Mouse (Mus musculus): ENCODE measurements around the gene Timp3.

Gene Timp3

GRCm38 (mm10) chr10:86389357-86389756, 89.2 kb downstream of the Timp3 start:
- no peak for DNase-seq

- DNase-seq: no peak
Measured at GRCm38 (mm10) chr10:86389913-86390312, 89.7 kb downstream of the Timp3 start.

GRCm38 (mm10) chr10:86392399-86392798, 92.2 kb downstream of the Timp3 start:
- no peak for DNase-seq

GRCm38 (mm10) chr10:86397577-86398346, 97.6 kb downstream of the Timp3 start:
- no peak for DNase-seq

GRCm38 (mm10) chr10:86398347-86398720, 98.2 kb downstream of the Timp3 start:
- no peak for DNase-seq

All from kidney, postnatal 10 days (tissue).